ENCODE assay signal across 18 mouse cellular contexts in the genomic region with DNA sequence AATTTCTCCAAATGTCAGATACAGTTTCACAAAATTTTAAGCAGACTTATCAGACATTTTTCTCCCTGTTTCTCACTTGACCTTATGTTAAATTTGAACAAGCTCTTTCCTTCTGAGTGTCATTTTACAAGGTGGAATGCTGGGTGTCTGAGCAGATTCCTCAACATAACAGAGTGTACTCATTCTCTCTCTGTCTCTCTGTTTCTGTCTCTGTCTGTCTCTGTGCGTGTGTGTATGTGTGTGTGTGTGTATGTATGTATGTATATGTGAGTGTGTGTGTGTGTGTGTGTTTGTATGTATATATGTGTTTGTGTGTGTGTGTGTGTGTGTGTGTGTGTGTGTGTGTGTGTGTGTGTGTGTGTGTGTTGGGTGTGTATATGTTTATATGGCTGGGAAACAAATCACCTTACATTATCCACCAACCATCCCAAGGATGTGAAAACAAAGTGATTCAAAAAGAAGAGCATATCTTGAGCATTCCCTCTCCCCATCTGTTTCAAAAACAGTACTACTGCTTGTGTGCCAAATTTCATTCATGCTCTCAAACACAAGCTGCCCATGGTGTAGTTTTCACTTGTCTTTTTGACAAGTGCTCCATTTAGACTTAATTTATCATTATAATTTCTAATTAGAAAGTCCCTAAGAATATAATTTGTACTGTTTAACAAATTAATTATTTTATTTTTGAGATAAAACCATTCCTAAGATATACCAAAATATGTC.
"Had no signal": no experiment of that assay in that cellular context is flagged by ENCODE, and none has a peak within 500 bp of the region (broad histone marks: within the 10 kb centered on the region; RNA-seq: fewer than 3 reads in every experiment).

No protein-coding gene starts in this region.

- ATAC-seq: liver, postnatal 0 days; midbrain, embryonic 15.5 days had no signal

- H3K4me3 ChIP-seq: limb, embryonic 12.5 days; liver, embryonic 13.5 days; lung, embryonic 15.5 days; megakaryocyte, embryonic 14.5 days; midbrain, embryonic 15.5 days; neural tube, embryonic 12.5 days had no signal

- H3K9me3 ChIP-seq: limb, embryonic 12.5 days; liver, embryonic 13.5 days; lung, embryonic 15.5 days; megakaryocyte, embryonic 14.5 days; midbrain, embryonic 15.5 days; neural tube, embryonic 12.5 days had no signal

- H3K4me2 ChIP-seq: limb, embryonic 12.5 days; liver, embryonic 13.5 days; lung, embryonic 15.5 days; midbrain, embryonic 11.5 days; midbrain, embryonic 15.5 days; neural tube, embryonic 12.5 days had no signal

- H3K27me3 ChIP-seq: limb, embryonic 12.5 days; liver, embryonic 13.5 days; lung, embryonic 15.5 days; megakaryocyte, embryonic 14.5 days; midbrain, embryonic 15.5 days; neural tube, embryonic 12.5 days had no signal

- H3K36me3 ChIP-seq: limb, embryonic 12.5 days; liver, embryonic 13.5 days; lung, embryonic 15.5 days; midbrain, embryonic 15.5 days; neural tube, embryonic 12.5 days had no signal

- H3K27ac ChIP-seq: limb, embryonic 12.5 days; liver, embryonic 13.5 days; lung, embryonic 15.5 days; macrophage; midbrain, embryonic 15.5 days; neural tube, embryonic 12.5 days; stomach, postnatal 0 days had no signal

- DNase-seq: kidney, adult 11 months; kidney, adult 9 months; kidney, postnatal 10 days; kidney, postnatal 4 days; liver; liver, embryonic 13.5 days; liver, postnatal 0 days; lung, postnatal 14 days; thymus, adult 18-20 months; thymus, postnatal 25 days had no signal

- H3K4me1 ChIP-seq: limb, embryonic 12.5 days; liver, embryonic 13.5 days; lung, embryonic 15.5 days; megakaryocyte, embryonic 14.5 days; midbrain, embryonic 15.5 days; neural tube, embryonic 12.5 days had no signal

- H3K9ac ChIP-seq: limb, embryonic 12.5 days; liver, embryonic 13.5 days; liver, postnatal 0 days; lung, embryonic 15.5 days; midbrain, embryonic 15.5 days; neural tube, embryonic 12.5 days had no signal
